Mouse (Mus musculus) limb, embryonic 12.5 days (tissue): Measurements from ENCODE around the gene Adm. TPM values are rescaled to one million over a fixed set of nuclear protein-coding genes. Genes with fewer than 3 reads are reported as not detected.

Source experiments
- ATAC-seq: fragments of 200-750 bp; cut with Nextera tagmentation; 2 replicates; pipeline ENCODE4 v1.8.0; 2017; ENCODE audit warnings: low read depth, moderate TSS enrichment; ENCODE audit not compliant: insufficient number of reproducible peaks, insufficient read depth, low FRiP score, low TSS enrichment
- H3K27ac ChIP-seq: fragments of 300-500 bp; sonication (generic); 2 replicates; pipeline ENCODE4 v1.5.1; 2016; ENCODE audit warnings: mild to moderate bottlenecking, moderate library complexity
- H3K27me3 ChIP-seq: fragments of 300-500 bp; sonication (generic); 2 replicates; pipeline ENCODE4 v1.6.1; 2016; ENCODE audit warnings: mild to moderate bottlenecking, moderate library complexity
- H3K36me3 ChIP-seq: fragments of 300-500 bp; sonication (generic); 2 replicates; pipeline ENCODE4 v1.6.1; 2016; ENCODE audit warnings: mild to moderate bottlenecking, moderate library complexity
- H3K4me1 ChIP-seq: fragments of 300-500 bp; sonication (generic); replicated peaks from 2 replicates; pipeline ENCODE4 v1.6.1; 2016
- H3K4me2 ChIP-seq: fragments of 300-500 bp; sonication (generic); 2 replicates; pipeline ENCODE4 v1.6.1; 2016; ENCODE audit warnings: mild to moderate bottlenecking, moderate library complexity
- H3K4me3 ChIP-seq: fragments of 300-500 bp; sonication (generic); replicated peaks from 2 replicates; pipeline ENCODE4 v1.5.1; 2016; ENCODE audit warnings: mild to moderate bottlenecking
- H3K9ac ChIP-seq: fragments of 300-500 bp; sonication (generic); replicated peaks from 2 replicates; pipeline ENCODE4 v1.6.1; 2016; ENCODE audit warnings: mild to moderate bottlenecking, moderate library complexity
- H3K9me3 ChIP-seq: fragments of 300-500 bp; sonication (generic); 2 replicates; pipeline ENCODE4 v1.6.1; 2016; ENCODE audit warnings: mild to moderate bottlenecking, moderate library complexity
- WGBS: fragments of 180-500 bp; shearing (Covaris S2); methylation state at CpG from one replicate; pipeline ENCODE4 v1.1.7; 2016; 5-methylcytosine and 5-hydroxymethylcytosine counted together
- polyA plus RNA-seq: library from polyadenylated mRNA; unstranded; fragments of >200 nt; fragmentation: Nextera tagmentation; extraction: Ambion mirVana; gene quantifications from 2 replicates; pipeline ENCODE4 v1.2.1, GENCODE M21; 2016

The Adm gene
- polyA plus RNA-seq, 1 experiment from 2014 or later, result 1.2 TPM

GRCm38 (mm10) chr7:110668247-110668646 lies 40.8 kb downstream of the Adm start:
- H3K27ac ChIP-seq, result no peak overlapping the region
- no peaks in the 10 kb centered on the region for H3K4me1 ChIP-seq
- 81% methylated on average over 6 of the region's 6 CpGs for WGBS

GRCm38 (mm10) chr7:110668756-110669155 lies 41.3 kb downstream of the Adm start:
- no peaks in the 10 kb centered on the region for H3K4me1 ChIP-seq
- no peak for ATAC-seq
- H3K4me2 ChIP-seq, result no peak overlapping the region
- WGBS, result 62% methylated on average over 5 of the region's 5 CpGs
- H3K27me3 ChIP-seq, result no peaks in the 10 kb centered on the region
- no peaks in the 10 kb centered on the region for H3K36me3 ChIP-seq
- H3K9me3 ChIP-seq, result no peaks in the 10 kb centered on the region
- H3K27ac ChIP-seq, result no peak overlapping the region
- no peak overlapping the region for H3K4me3 ChIP-seq
- no peak overlapping the region for H3K9ac ChIP-seq

More at GRCm38 (mm10) chr7:110668247-110668646, 40.8 kb downstream of the Adm start:
- no peak overlapping the region for H3K4me3 ChIP-seq
- H3K9me3 ChIP-seq, result no peaks in the 10 kb centered on the region
- H3K27me3 ChIP-seq, result no peaks in the 10 kb centered on the region
- no peaks in the 10 kb centered on the region for H3K36me3 ChIP-seq
- no peak overlapping the region for H3K9ac ChIP-seq
- H3K4me2 ChIP-seq, result no peak overlapping the region
- no peak for ATAC-seq

GRCm38 (mm10) chr7:110671121-110671680 lies 43.7 kb downstream of the Adm start:
- Histone ChIP-seq H3K9me3 (no peaks in the 10 kb centered on the region), H3K4me1 (no peaks in the 10 kb centered on the region), H3K4me3 (no peak overlapping the region), H3K4me2 (no peak overlapping the region), H3K36me3 (no peaks in the 10 kb centered on the region), H3K27me3 (no peaks in the 10 kb centered on the region), H3K9ac (no peak overlapping the region), H3K27ac (no peak overlapping the region)
- ATAC-seq, result no peak
- WGBS, result 51% methylated on average over 6 of the region's 6 CpGs

Other genes with a start within 250 kb of the Adm start
- gene Sbf2, start 12.7 kb upstream of the Adm start, polyA plus RNA-seq, result 34.2 and 35.1 TPM in 2 replicates
- 1.4 and 2.4 TPM in 2 replicates for gene Ampd3, start 140.5 kb downstream of the Adm start, polyA plus RNA-seq
- 17.6 and 20.5 TPM in 2 replicates for gene Rnf141, start 216.8 kb downstream of the Adm start, polyA plus RNA-seq
- 0.14 and 1.1 TPM in 2 replicates for gene Lyve1, start 235.6 kb downstream of the Adm start, polyA plus RNA-seq